Mouse (Mus musculus) CH12.LX (cell line): ENCODE results near the gene Ptgr2. TPM values are rescaled to one million over a fixed set of nuclear protein-coding genes. Genes with fewer than 3 reads are reported as not detected.

Experiments
- DNase-seq: peaks from one replicate; pipeline ENCODE4 v3.0.0-alpha.2; 2013; ENCODE audit errors: extremely low read depth
- H3K27ac ChIP-seq: 2 replicates; pipeline ENCODE4 v1.5.1; 2012; ENCODE audit warnings: low read depth, mild to moderate bottlenecking, control low read depth, moderate library complexity; ENCODE audit not compliant: insufficient read depth
- H3K27me3 ChIP-seq: replicated peaks from 2 replicates; pipeline ENCODE3; 2012; ENCODE audit warnings: inconsistent platforms
- H3K36me3 ChIP-seq, 2 experiments: replicated peaks in 1 of 2; 2 replicates each; pipeline versions ENCODE3 to v1.6.1; 2012; ENCODE audit warnings: inconsistent platforms in 1 of 2, low read length in 1 of 2, mild to moderate bottlenecking in 1 of 2, mixed read lengths in 1 of 2, moderate library complexity in 1 of 2; ENCODE audit not compliant: control insufficient read depth in 1 of 2, insufficient read depth in 1 of 2
- H3K4me1 ChIP-seq, 2 experiments: 2 replicates each; pipeline ENCODE4 v1.6.1; 2012; ENCODE audit warnings: inconsistent platforms in 1 of 2, moderate library complexity in 1 of 2; ENCODE audit not compliant: insufficient read depth in 2 of 2, control insufficient read depth in 1 of 2
- H3K4me2 ChIP-seq: 2 replicates; pipeline ENCODE4 v1.6.1; 2012; ENCODE audit warnings: low read depth, mild to moderate bottlenecking, control low read depth; ENCODE audit not compliant: poor library complexity, insufficient read depth, severe bottlenecking
- H3K4me3 ChIP-seq, 3 experiments: fragments of 150-350 bp in 1 of 3; sonication (generic) in 1 of 3; replicated peaks in 1 of 3; 2 replicates each; pipeline versions ENCODE3 to v1.5.1; 2011 to 2012; ENCODE audit warnings: low read depth in 2 of 3, low read length in 2 of 3, mild to moderate bottlenecking in 2 of 3, moderate library complexity in 2 of 3, control low read depth in 1 of 3, improper control_type of control experiment in 1 of 3, inconsistent platforms in 1 of 3, mixed read lengths in 1 of 3; ENCODE audit not compliant: poor library complexity in 1 of 3
- H3K79me2 ChIP-seq: replicated peaks from 2 replicates; pipeline ENCODE4 v1.6.1; 2012; ENCODE audit warnings: mild to moderate bottlenecking, moderate library complexity; ENCODE audit not compliant: control insufficient read depth, poor library complexity, insufficient read depth, severe bottlenecking; ENCODE audit errors: extremely low read depth
- H3K9ac ChIP-seq: 2 replicates; pipeline ENCODE4 v1.6.1; 2012; ENCODE audit warnings: low read depth, mild to moderate bottlenecking, control low read depth, moderate library complexity; ENCODE audit not compliant: insufficient read depth
- H3K9me3 ChIP-seq: replicated peaks from 2 replicates; pipeline ENCODE3; 2012; ENCODE audit warnings: low read length, inconsistent platforms, mixed read lengths
- BHLHE40 ChIP-seq: IDR thresholded peaks from 2 replicates; pipeline ENCODE4 v1.6.1; 2011; ENCODE audit warnings: mild to moderate bottlenecking, low read depth, low read length, improper control_type of control experiment
- CHD1 ChIP-seq: IDR thresholded peaks from 2 replicates; pipeline ENCODE4 v1.6.1; 2012; ENCODE audit warnings: low read depth, low read length, improper control_type of control experiment, inconsistent platforms
- CTCF ChIP-seq, 2 experiments: IDR thresholded peaks in 1 of 2; conservative IDR thresholded peaks in 1 of 2; 2 replicates each; pipeline ENCODE4 v1.5.1; 2011 to 2012; ENCODE audit warnings: low read depth in 2 of 2, low read length in 2 of 2, improper control_type of control experiment in 1 of 2, inconsistent platforms in 1 of 2, mild to moderate bottlenecking in 1 of 2, moderate library complexity in 1 of 2
- E2F4 ChIP-seq: IDR thresholded peaks from 2 replicates; pipeline ENCODE4 v1.6.1; 2011; ENCODE audit warnings: low read depth, low read length, improper control_type of control experiment; ENCODE audit not compliant: insufficient replicate concordance
- ELF1 ChIP-seq: IDR thresholded peaks from 2 replicates; pipeline ENCODE4 v1.6.1; 2014; ENCODE audit warnings: low read depth, mild to moderate bottlenecking, inconsistent platforms, low read length, improper control_type of control experiment
- EP300 ChIP-seq: IDR thresholded peaks from 2 replicates; pipeline ENCODE4 v1.6.1; 2011; ENCODE audit warnings: low read length, improper control_type of control experiment
- ETS1 ChIP-seq: conservative IDR thresholded peaks from 2 replicates; pipeline ENCODE4 v1.6.1; 2012; ENCODE audit warnings: low read depth, mild to moderate bottlenecking, inconsistent platforms, low read length, improper control_type of control experiment, moderate library complexity
- IRF4 ChIP-seq: IDR thresholded peaks from 2 replicates; pipeline ENCODE4 v1.6.1; 2014; ENCODE audit warnings: low read depth, mild to moderate bottlenecking, inconsistent platforms, low read length, improper control_type of control experiment
- JUN ChIP-seq: IDR thresholded peaks from 2 replicates; pipeline ENCODE4 v1.6.1; 2011; ENCODE audit warnings: low read depth, mild to moderate bottlenecking, low read length, improper control_type of control experiment, moderate library complexity; ENCODE audit not compliant: insufficient read depth
- KAT2A ChIP-seq: IDR thresholded peaks from 2 replicates; pipeline ENCODE4 v1.6.1; 2012; ENCODE audit warnings: low read length, improper control_type of control experiment, inconsistent platforms; ENCODE audit not compliant: insufficient replicate concordance
- MAX ChIP-seq: IDR thresholded peaks from 2 replicates; pipeline ENCODE4 v1.6.1; 2011; ENCODE audit warnings: low read length, improper control_type of control experiment
- MAZ ChIP-seq: IDR thresholded peaks from 2 replicates; pipeline ENCODE4 v1.6.1; 2012; ENCODE audit warnings: low read depth, mild to moderate bottlenecking, inconsistent platforms, low read length, improper control_type of control experiment, moderate library complexity
- MYC ChIP-seq: IDR thresholded peaks from 2 replicates; pipeline ENCODE4 v1.6.1; 2011; ENCODE audit warnings: low read depth, mild to moderate bottlenecking, improper control_type of control experiment, low read length
- NRF1 ChIP-seq: IDR thresholded peaks from 2 replicates; pipeline ENCODE4 v1.6.1; 2014; ENCODE audit warnings: low read depth, mild to moderate bottlenecking, inconsistent platforms, low read length, improper control_type of control experiment, moderate library complexity
- RCOR1 ChIP-seq: conservative IDR thresholded peaks from 2 replicates; pipeline ENCODE4 v1.6.1; 2012; ENCODE audit warnings: low read depth, mild to moderate bottlenecking, inconsistent platforms, low read length, improper control_type of control experiment
- TBP ChIP-seq: conservative IDR thresholded peaks from 2 replicates; pipeline ENCODE4 v1.6.1; 2011; ENCODE audit warnings: low read depth, low read length, improper control_type of control experiment
- USF1 ChIP-seq: IDR thresholded peaks from 2 replicates; pipeline ENCODE4 v1.6.1; 2014; ENCODE audit warnings: low read depth, mild to moderate bottlenecking, inconsistent platforms, low read length, improper control_type of control experiment
- USF2 ChIP-seq: conservative IDR thresholded peaks from 2 replicates; pipeline ENCODE4 v1.6.1; 2011; ENCODE audit warnings: low read depth, low read length, improper control_type of control experiment
- ZC3H11A ChIP-seq: IDR thresholded peaks from 2 replicates; pipeline ENCODE4 v1.6.1; 2012; ENCODE audit warnings: low read depth, mild to moderate bottlenecking, inconsistent platforms, low read length, improper control_type of control experiment
- dilution Hi-C: fragments of 300-500 bp; cut with MboI; formaldehyde crosslinking; loops from 2 replicates; pipeline ENCODE4 v1.14.3; 2020; ENCODE audit warnings: low sequenced_read_pairs; ENCODE audit not compliant: extremely low pct_unique_long_range_greater_than_20kb, extremely low pct_ligation_motif_present
- in situ Hi-C: fragments of 300-500 bp; cut with MboI; formaldehyde crosslinking; loops from 3 replicates; pipeline ENCODE4 v1.14.3; 2019; ENCODE audit warnings: low sequenced_read_pairs, low pct_ligation_motif_present, low pct_unique_long_range_greater_than_20kb, mixed read lengths
- polyA plus RNA-seq: library from polyadenylated mRNA; unstranded; fragments of >175 nt; gene quantifications from 2 replicates; pipeline ENCODE4 v1.2.1, GENCODE M21; 2012; ENCODE audit warnings: low read depth; ENCODE audit not compliant: insufficient read length
- total RNA-seq, 2 experiments: library from RNA; depleted of rRNA; stranded (reverse); fragments of 300-350 nt in 1 of 2; fragments of >200 nt in 1 of 2; gene quantifications; 2 replicates each; pipeline ENCODE4 v1.2.3; 2012 to 2014

Ptgr2 gene
- total and polyA plus RNA-seq, 3 experiments, result 46.0 to 47.1 (median 47.1) TPM

DNA sequence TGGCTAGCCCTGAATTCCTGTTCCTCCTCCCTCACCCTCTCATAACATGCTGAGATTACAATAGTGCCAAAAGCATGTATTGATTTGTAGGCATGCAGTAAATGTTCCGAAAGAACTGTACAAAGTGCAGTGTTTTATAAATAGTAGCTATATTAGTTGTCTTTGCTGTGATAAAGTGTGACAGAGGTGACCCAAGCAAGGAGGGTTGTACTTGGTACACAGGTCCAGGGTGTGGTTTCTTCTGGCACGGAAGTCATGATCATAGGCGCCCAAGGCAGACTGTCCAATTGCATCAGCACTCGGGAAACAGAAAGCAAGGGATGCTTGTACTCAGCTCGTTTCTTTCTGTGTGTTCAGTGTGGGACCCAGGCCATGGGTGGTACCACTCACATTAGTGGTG, 19.1 kb downstream of the Ptgr2 start:
- H3K79me2 ChIP-seq, result no peaks in the 10 kb centered on the region
- dilution Hi-C loops, result no loop called here
- peaks cover 41 to 82% of the 10 kb centered on the region in 2 experiments for H3K36me3 ChIP-seq
- TF ChIP-seq JUN (no peak), EP300 (no peak)
- TF ChIP-seq, all 38 proteins: peak for 0
- no peak overlapping the region for H3K4me2 ChIP-seq
- no peak overlapping the region; the same call in 1 of the 2 replicates for H3K27ac ChIP-seq
- H3K9ac ChIP-seq, result no peak overlapping the region
- no peaks in the 10 kb centered on the region for H3K27me3 ChIP-seq
- H3K4me1 ChIP-seq, result 0 out of 4 replicates have a peak, but pooled peaks cover 0 to 4% of the 10 kb centered on the region in 2 experiments
- no peak for DNase-seq
- in situ Hi-C loops, result no loop called here
- H3K4me3 ChIP-seq, result no peak overlapping the region
- no peaks in the 10 kb centered on the region for H3K9me3 ChIP-seq

DNA sequence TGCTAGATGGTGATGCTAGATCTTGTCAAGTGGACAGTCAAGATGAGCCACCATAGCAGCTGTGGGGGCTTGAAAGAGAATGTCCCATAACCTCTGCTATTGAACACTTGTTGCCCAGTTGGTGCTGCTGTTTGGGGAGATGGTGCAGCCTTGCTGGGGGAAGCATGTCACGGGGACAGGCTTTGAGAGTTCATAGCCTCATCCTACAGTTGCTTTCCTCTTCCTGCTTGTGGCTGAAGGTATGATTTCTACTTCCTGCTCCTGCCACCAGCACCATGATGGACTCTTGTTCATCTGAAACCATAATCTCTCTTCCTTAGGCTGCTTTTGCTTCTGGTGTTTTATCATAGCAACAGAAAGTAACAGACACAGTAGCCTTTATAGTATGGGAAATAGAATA, 19.5 kb downstream of the Ptgr2 start:
- Histone ChIP-seq H3K9ac (no peak overlapping the region), H3K9me3 (no peaks in the 10 kb centered on the region), H3K27me3 (no peaks in the 10 kb centered on the region), H3K36me3 (peaks cover 38 to 80% of the 10 kb centered on the region in 2 experiments), H3K79me2 (no peaks in the 10 kb centered on the region)
- no peak for DNase-seq
- TF ChIP-seq BHLHE40 (no peak), E2F4 (no peak), IRF4 (no peak), MAX (no peak), MAZ (no peak), MYC (no peak), RCOR1 (no peak), CTCF (conservative IDR thresholded peaks at IDR 0.05 in 1 of 2, IDR thresholded peaks at IDR 0.05 in 1 of 2; ENCODE audit: low read depth in 2 of 2, low read length in 2 of 2) (no peak), NRF1 (no peak), TBP (no peak), KAT2A (no peak), ELF1 (no peak), ETS1 (no peak), ZC3H11A (no peak), USF2 (no peak), USF1 (no peak), CHD1 (no peak)
- TF ChIP-seq, all 38 proteins: peak for 0
- Histone ChIP-seq H3K27ac (peak overlapping the region; percentile 2; the same call in 1 of the 2 replicates), H3K4me1 (0 out of 4 replicates have a peak, but pooled peaks cover 0 to 4% of the 10 kb centered on the region in 2 experiments), H3K4me3 (no peak overlapping the region), H3K4me2 (no peak overlapping the region)
- in situ Hi-C loops (no loop called here), dilution Hi-C loops (no loop called here)
